Mouse (Mus musculus) erythroblast, embryonic 14.5 days (primary cell): ENCODE measurements at regions not wholly inside any gene's neighbourhood (a gene's known extent, or its start where the extent isn't known, plus 50 kb on each side); places are given as distances from the start of the nearest gene placed in this dataset.

Source experiments
- H3K27me3 ChIP-seq: 2 replicates; pipeline ENCODE4 v1.6.1; 2012; ENCODE audit warnings: inconsistent platforms; ENCODE audit not compliant: control insufficient read depth
- H3K36me3 ChIP-seq: 2 replicates; pipeline ENCODE4 v1.6.1; 2012; ENCODE audit warnings: mild to moderate bottlenecking, inconsistent platforms; ENCODE audit not compliant: control insufficient read depth
- H3K4me1 ChIP-seq: 2 replicates; pipeline ENCODE4 v1.6.1; 2012; ENCODE audit warnings: inconsistent platforms; ENCODE audit not compliant: control insufficient read depth
- H3K4me3 ChIP-seq: replicated peaks from 2 replicates; pipeline ENCODE3; 2012; ENCODE audit warnings: moderate library complexity, mild to moderate bottlenecking, inconsistent platforms
- H3K9me3 ChIP-seq: 2 replicates; pipeline ENCODE4 v1.6.1; 2012; ENCODE audit warnings: low read length, inconsistent platforms, mixed read lengths; ENCODE audit not compliant: control insufficient read depth
- GATA1 ChIP-seq: IDR thresholded peaks from 2 replicates; pipeline ENCODE4 v1.6.1; 2012; ENCODE audit warnings: low read length, inconsistent platforms, mixed read lengths
- TAL1 ChIP-seq: IDR thresholded peaks from 3 replicates; pipeline ENCODE4 v1.6.1; 2012; ENCODE audit warnings: low read length, inconsistent platforms, mixed read lengths

DNA sequence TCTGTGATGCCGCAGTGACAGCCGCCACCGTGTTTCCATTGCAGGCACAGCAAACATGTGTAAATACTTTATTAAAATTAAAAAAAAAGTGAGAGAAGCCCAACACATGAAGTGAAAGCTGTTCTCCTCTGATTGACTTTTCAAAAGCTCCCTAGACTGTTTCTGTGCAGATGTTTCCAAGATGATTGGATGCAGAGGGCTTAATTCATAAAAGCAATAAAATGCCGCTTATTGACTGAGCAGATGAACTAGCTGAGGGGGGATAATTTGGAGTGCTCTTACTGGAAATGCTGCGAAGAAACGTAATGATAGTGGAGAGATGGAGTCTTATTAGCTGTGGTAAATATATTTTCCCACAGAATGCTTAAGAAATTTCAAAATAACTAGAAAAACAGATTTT is 170.4 kb downstream of the Rnf144a start:
- H3K27me3 ChIP-seq = no peaks in the 10 kb centered on the region
- no peaks in the 10 kb centered on the region for H3K36me3 ChIP-seq
- TF ChIP-seq TAL1 (no peak), GATA1 (no peak)
- H3K4me1 ChIP-seq = no peaks in the 10 kb centered on the region
- H3K9me3 ChIP-seq = no peaks in the 10 kb centered on the region
- no peak overlapping the region for H3K4me3 ChIP-seq

DNA sequence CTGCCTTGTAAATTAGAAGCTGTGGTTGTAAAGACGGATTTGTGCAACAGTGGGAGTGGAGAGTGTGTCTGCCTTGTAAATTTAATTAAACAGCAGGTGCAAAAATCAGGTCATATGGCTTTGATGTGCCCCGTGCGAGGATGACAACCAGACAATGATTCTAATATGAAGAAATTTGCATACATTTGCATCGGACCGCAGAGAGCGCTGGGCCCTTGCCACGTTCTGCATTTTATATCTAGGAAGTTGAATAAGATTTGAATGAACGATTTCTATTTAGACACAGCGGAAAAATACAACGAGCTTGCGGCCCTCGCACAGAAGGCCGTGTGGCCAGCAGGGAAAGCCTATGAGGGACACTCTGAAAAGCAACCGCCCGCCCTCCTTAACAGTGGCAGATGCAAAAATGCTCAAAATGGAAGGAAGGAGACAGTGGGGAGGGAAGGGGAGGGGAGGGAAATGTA is 187.5 kb downstream of the Rnf144a start:
- TF ChIP-seq GATA1 (no peak), TAL1 (no peak)

DNA sequence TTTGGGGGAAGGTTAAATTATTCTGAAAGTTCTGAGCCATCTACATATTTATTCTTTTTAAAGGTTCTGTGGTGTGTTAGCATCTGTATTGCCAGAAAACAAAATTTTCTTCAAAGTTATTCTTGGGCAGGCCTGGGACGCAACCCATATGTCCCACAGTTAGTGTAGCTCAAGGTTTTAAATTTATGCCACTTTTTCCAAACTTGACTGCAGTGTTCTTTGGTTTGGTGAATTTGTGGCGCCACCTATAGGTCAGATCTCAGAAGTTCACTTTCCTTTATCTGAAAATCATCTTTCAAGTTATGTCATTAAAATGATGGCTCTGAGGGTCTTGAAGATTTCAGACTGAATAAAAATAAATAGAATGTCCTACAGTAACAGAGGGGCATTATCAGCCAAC is 188.7 kb downstream of the Rnf144a start:
- H3K36me3 ChIP-seq = no peaks in the 10 kb centered on the region
- no peaks in the 10 kb centered on the region for H3K9me3 ChIP-seq
- H3K27me3 ChIP-seq = no peaks in the 10 kb centered on the region
- H3K4me1 ChIP-seq = no peaks in the 10 kb centered on the region
- TF ChIP-seq TAL1 (no peak), GATA1 (no peak)
- H3K4me3 ChIP-seq = no peak overlapping the region

More for the DNA sequence above, 187.5 kb downstream of the Rnf144a start:
- H3K4me1 ChIP-seq = no peaks in the 10 kb centered on the region
- H3K4me3 ChIP-seq = no peak overlapping the region
- no peaks in the 10 kb centered on the region for H3K36me3 ChIP-seq
- no peaks in the 10 kb centered on the region for H3K27me3 ChIP-seq
- no peaks in the 10 kb centered on the region for H3K9me3 ChIP-seq

DNA sequence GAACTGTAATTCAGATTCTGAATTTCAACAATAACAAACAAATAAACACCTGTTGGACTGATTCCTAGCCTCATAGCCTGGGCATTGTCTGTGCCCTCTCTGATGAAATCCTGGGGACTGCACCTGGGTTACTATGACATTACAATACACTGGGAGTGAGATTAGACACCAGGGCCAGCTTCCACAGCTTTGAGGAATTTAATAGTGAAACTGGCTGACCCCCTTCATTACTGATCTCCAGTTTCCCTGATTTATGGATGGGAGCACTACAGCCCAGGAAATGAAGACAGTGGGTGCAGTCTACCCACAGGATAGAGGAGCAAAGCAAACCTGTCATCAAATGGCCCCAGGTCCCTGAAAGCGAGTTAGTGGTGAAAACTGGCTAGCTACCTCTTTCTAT is 202.6 kb downstream of the Rnf144a start:
- Histone ChIP-seq H3K9me3 (no peaks in the 10 kb centered on the region), H3K36me3 (no peaks in the 10 kb centered on the region), H3K27me3 (no peaks in the 10 kb centered on the region), H3K4me1 (no peaks in the 10 kb centered on the region), H3K4me3 (no peak overlapping the region)
- no peak for TF ChIP-seq TAL1
- no peak for TF ChIP-seq GATA1

DNA sequence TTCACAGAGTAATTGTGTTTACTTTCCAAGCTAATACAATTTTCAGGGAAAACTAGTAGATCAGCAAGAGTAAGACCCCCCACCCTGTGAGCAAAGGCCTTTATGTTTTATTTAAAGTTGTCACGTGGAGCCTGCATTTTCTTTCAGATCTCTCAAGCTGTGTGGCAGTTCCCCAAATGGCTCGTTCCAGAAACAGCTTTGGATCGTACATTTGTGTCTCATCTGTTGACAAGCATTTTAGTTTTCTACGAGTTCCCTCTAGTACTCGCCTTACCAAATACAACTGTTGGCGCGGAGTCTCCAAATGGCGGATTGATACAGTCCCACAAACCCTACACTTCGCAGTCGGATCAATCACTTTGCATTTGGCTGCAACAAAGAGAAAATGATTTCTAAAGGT is 203.6 kb downstream of the Rnf144a start:
- Histone ChIP-seq H3K36me3 (no peaks in the 10 kb centered on the region), H3K9me3 (no peaks in the 10 kb centered on the region), H3K4me3 (no peak overlapping the region), H3K27me3 (no peaks in the 10 kb centered on the region), H3K4me1 (no peaks in the 10 kb centered on the region)
- TF ChIP-seq GATA1 = no peak
- TF ChIP-seq TAL1 = no peak

DNA sequence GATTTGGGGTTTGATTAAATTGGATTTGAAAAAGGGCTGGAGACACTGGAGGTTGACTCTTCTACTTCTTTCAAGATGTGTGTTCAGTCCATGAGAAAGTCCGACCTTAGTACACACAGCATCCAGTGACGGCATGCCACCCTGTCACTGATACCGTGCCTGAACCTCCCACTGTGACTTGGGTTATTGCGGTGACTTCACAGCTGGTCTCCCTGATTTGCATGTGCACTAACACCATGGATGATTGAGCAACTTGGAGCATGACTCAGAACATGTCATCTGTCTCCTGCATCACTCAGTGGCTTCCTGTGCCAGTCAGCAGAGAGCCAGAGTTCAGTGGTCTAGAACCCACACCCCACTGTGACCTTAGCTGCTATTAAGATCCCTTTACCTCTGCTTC is 208.3 kb downstream of the Rnf144a start:
- no peaks in the 10 kb centered on the region for H3K4me1 ChIP-seq
- no peak for TF ChIP-seq TAL1
- TF ChIP-seq GATA1 = no peak
- no peaks in the 10 kb centered on the region for H3K9me3 ChIP-seq
- H3K36me3 ChIP-seq = no peaks in the 10 kb centered on the region
- no peaks in the 10 kb centered on the region for H3K27me3 ChIP-seq
- no peak overlapping the region for H3K4me3 ChIP-seq

DNA sequence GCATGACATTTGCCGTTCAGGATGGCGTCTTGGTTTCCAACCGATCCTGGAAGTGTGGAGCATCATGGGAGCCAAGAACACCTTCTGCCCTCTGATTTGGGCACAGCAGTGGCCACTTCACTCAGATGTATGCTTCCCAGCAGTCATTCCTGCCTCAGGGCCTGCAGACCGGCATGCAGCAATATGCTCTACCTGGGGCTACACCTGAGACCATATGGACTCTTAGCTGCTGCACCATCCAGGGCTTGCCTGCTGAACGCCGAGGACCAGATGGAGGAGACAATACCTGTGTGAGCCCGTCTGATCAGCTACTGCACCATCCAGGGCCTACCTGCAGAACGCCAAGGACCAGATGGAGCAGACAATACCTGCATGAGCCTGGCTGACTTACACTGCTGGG is 209.0 kb downstream of the Rnf144a start:
- Histone ChIP-seq H3K27me3 (no peaks in the 10 kb centered on the region), H3K9me3 (no peaks in the 10 kb centered on the region), H3K4me3 (no peak overlapping the region), H3K36me3 (no peaks in the 10 kb centered on the region), H3K4me1 (no peaks in the 10 kb centered on the region)
- TF ChIP-seq GATA1 (no peak), TAL1 (no peak)

DNA sequence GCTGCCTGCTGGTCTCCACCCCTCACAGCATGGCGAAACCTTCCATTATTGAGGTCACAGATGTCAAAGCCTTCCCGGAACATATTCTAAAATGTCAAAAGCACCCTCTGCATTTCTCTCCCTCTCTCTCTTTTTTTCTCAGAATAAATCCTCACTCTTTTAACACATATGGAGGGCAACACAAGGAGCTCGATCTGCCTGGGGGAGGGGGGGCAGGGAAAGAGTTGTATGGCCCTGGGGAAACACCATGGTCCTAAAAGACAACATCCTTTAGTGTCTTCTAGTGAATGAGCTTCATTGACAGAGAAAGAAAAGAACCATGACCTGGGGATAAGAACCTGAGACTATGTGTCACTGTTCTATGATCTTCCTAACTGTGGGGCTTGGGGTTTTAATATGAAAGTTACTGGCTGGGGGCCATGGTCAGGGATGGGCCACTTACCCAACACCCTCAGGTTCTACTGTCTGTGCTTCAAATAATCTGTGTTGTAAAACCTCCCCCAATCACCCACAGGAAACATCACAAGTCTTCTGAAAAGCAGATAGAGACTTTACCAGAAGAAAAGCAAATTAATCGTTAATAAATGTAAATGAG is 223.0 kb downstream of the Rnf144a start:
- no peaks in the 10 kb centered on the region for H3K27me3 ChIP-seq
- H3K4me1 ChIP-seq = no peaks in the 10 kb centered on the region
- H3K4me3 ChIP-seq = no peak overlapping the region
- TF ChIP-seq TAL1 = no peak
- no peak for TF ChIP-seq GATA1
- peaks cover 4% of the 10 kb centered on the region for H3K9me3 ChIP-seq
- H3K36me3 ChIP-seq = no peaks in the 10 kb centered on the region

DNA sequence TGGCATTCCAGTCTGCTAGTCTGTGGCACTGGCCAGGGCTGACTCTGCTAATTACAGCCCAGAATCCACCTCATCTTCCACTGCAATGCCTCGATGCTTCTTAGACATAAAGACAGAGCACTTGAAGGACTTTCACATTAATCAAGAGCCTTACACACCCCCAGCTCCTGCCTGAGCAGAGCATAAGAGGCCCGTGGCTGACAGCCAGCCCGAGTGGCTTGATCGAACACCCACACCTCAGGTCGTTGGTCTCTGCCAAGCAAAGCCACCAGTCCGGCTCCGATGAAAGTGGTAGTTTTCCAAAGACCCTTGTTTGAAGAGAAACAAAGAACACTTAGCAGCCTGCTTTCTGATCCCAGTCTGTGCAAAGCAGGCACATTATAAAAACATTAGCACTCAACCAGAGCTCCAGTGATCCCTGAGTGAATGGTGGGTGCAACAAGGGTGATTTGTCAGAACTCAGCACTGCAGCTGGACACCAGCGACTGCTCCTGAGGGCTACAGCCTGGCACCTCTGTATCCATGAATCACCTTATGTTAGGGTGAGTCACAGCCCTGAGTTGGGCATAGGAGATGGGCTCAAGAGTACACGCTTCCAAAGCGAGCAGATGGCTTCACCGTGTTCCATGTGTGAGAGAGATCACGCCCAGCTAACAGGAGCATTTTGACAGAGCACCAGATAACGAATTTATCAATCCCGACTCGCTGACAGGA is 223.6 kb downstream of the Rnf144a start:
- H3K27me3 ChIP-seq = no peaks in the 10 kb centered on the region
- no peak for TF ChIP-seq TAL1
- no peak for TF ChIP-seq GATA1
- H3K4me3 ChIP-seq = no peak overlapping the region
- peaks cover 4% of the 10 kb centered on the region for H3K9me3 ChIP-seq
- no peaks in the 10 kb centered on the region for H3K36me3 ChIP-seq
- no peaks in the 10 kb centered on the region for H3K4me1 ChIP-seq
